Mouse (Mus musculus) forebrain, postnatal 0 days (tissue): ENCODE measurements around the gene Pan2. TPM values are rescaled to one million over a fixed set of nuclear protein-coding genes. Genes with fewer than 3 reads are reported as not detected.

ENCODE experiments used
- ATAC-seq: fragments of 200-750 bp; cut with Nextera tagmentation; 2 replicates; pipeline ENCODE4 v1.8.0; 2017; ENCODE audit warnings: mild to moderate bottlenecking, moderate library complexity
- DNase-seq: peaks from one replicate; pipeline ENCODE4 v3.0.0-alpha.2; 2015
- H3K27ac ChIP-seq: fragments of 300-500 bp; sonication (generic); 2 replicates; pipeline ENCODE4 v1.5.1; 2014; ENCODE audit warnings: low read depth, mild to moderate bottlenecking, antibody characterized with exemption, low read length, moderate library complexity, mixed read lengths
- H3K27me3 ChIP-seq: fragments of 300-500 bp; sonication (generic); 2 replicates; pipeline ENCODE4 v1.6.1; 2014; ENCODE audit warnings: mild to moderate bottlenecking, low read length, mixed read lengths; ENCODE audit not compliant: insufficient read depth
- H3K36me3 ChIP-seq: fragments of 300-500 bp; sonication (generic); 2 replicates; pipeline ENCODE4 v1.6.1; 2014; ENCODE audit warnings: mild to moderate bottlenecking, moderate library complexity; ENCODE audit not compliant: insufficient read depth
- H3K4me1 ChIP-seq: fragments of 300-500 bp; sonication (generic); 2 replicates; pipeline ENCODE4 v1.6.1; 2014; ENCODE audit warnings: antibody characterized with exemption; ENCODE audit not compliant: insufficient read depth
- H3K4me2 ChIP-seq: fragments of 300-500 bp; sonication (generic); 2 replicates; pipeline ENCODE4 v1.6.1; 2014; ENCODE audit warnings: low read depth, mild to moderate bottlenecking, moderate library complexity
- H3K4me3 ChIP-seq: fragments of 300-500 bp; sonication (generic); 2 replicates; pipeline ENCODE4 v1.5.1; 2014; ENCODE audit warnings: low read depth, low read length, mixed read lengths
- H3K9ac ChIP-seq: fragments of 300-500 bp; sonication (generic); 2 replicates; pipeline ENCODE4 v1.6.1; 2014; ENCODE audit warnings: mild to moderate bottlenecking
- H3K9me3 ChIP-seq: fragments of 300-500 bp; sonication (generic); 2 replicates; pipeline ENCODE4 v1.6.1; 2016; ENCODE audit warnings: low read length
- CTCF ChIP-seq: sonication (generic); IDR thresholded peaks from 2 replicates; pipeline ENCODE4 v1.5.1; 2016; ENCODE audit warnings: antibody characterized with exemption, control low read depth, low read depth
- WGBS: fragments of 180-500 bp; shearing (Covaris S2); extraction: QIAGEN DNeasy Blood & Tissue Kit; methylation state at CpG from one replicate; pipeline ENCODE4 v1.1.7; 2014; 5-methylcytosine and 5-hydroxymethylcytosine counted together
- polyA plus RNA-seq: library from polyadenylated mRNA; unstranded; fragments of >200 nt; fragmentation: Nextera tagmentation; extraction: Ambion mirVana; gene quantifications from 2 replicates; pipeline ENCODE4 v1.2.1, GENCODE M21; 2015
- total RNA-seq: library from RNA; depleted of rRNA; stranded (reverse); fragments of >200 nt; gene quantifications from 2 replicates; pipeline ENCODE4 v1.2.3, GENCODE M21; 2014; rRNA removed

The Pan2 gene
- total and polyA plus RNA-seq, 2 experiments from 2014 or later: 11.9 to 20.0 TPM

- Histone ChIP-seq H3K4me3 (peak overlapping the region; percentile 61), H3K27ac (peak overlapping the region; percentile 98), H3K4me2 (peak overlapping the region; percentile 93), H3K27me3 (no peaks in the 10 kb centered on the region), H3K9ac (peak overlapping the region; percentile 74), H3K36me3 (peaks cover 5% of the 10 kb centered on the region), H3K9me3 (no peaks in the 10 kb centered on the region), H3K4me1 (peaks cover 6% of the 10 kb centered on the region)
- ATAC-seq (no peak; the same call in 1 of the 2 replicates), DNase-seq (no peak)
- TF ChIP-seq CTCF: no peak
- 2% methylated on average over 9 of the region's 9 CpGs for whole genome bisulfite sequencing
Observed at GRCm38 (mm10) chr10:128369218-128369543, 66.0 kb downstream of the Pan2 start.

DNA sequence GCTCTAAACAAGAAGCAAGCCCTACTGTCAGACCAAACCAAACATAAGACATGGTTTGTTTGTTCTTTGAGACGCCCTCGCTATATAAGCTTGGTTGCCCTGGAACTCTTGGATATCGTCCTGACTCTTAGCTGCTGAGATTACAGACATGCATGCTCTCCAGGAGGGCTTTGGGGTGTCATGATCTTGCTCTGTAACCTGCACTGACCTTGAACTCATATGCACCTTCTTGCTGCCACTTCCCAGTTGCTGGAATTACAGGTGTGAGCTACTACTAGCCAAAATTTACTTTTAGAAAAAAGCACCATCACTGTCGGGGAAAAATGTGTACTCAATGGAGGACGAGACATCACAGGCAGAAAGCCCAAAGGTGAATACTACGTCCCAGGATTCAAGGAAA lies 66.5 kb downstream of the Pan2 start:
- peak overlapping the region; percentile 93 for H3K4me2 ChIP-seq
- H3K36me3 ChIP-seq: peaks cover under 1% of the 10 kb centered on the region; the same call in 1 of the 2 replicates
- H3K27ac ChIP-seq: peak overlapping the region; percentile 98
- 78% methylated on average over 6 of the region's 6 CpGs for WGBS
- H3K4me1 ChIP-seq: peaks cover 6% of the 10 kb centered on the region
- no peaks in the 10 kb centered on the region for H3K9me3 ChIP-seq
- DNase-seq: no peak
- peak overlapping the region; percentile 61 for H3K4me3 ChIP-seq
- peak overlapping the region; percentile 74 for H3K9ac ChIP-seq
- no peak for ATAC-seq
- TF ChIP-seq CTCF: no peak
- no peaks in the 10 kb centered on the region for H3K27me3 ChIP-seq

DNA sequence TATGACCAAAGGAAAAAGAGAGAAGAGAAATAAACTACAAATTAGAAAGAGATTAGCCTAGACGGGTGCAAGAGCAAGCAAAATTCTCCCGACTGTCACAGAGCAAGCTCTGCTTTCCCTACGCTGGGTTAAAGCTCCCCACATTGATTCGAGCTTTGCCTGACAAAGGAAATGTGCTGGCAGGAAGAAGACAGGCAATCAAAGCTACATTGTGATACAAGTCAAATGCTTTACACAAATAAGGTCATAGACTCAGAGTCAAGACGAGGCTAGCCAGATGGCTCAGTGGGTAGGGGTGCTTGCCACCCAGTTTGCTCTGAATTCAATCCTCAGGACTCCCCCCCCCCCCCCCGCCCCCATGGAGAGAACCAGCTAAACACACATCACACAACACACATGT lies 66.9 kb downstream of the Pan2 start:
- H3K36me3 ChIP-seq: no peaks in the 10 kb centered on the region
- H3K27ac ChIP-seq: no peak overlapping the region
- H3K9ac ChIP-seq: no peak overlapping the region
- H3K9me3 ChIP-seq: no peaks in the 10 kb centered on the region
- 54% methylated on average over 5 of the region's 6 CpGs for WGBS
- H3K4me2 ChIP-seq: no peak overlapping the region
- DNase-seq (no peak), ATAC-seq (no peak)
- no peak for TF ChIP-seq CTCF
- H3K4me1 ChIP-seq: peaks cover 6% of the 10 kb centered on the region
- H3K27me3 ChIP-seq: no peaks in the 10 kb centered on the region
- H3K4me3 ChIP-seq: no peak overlapping the region

GRCm38 (mm10) chr10:128370601-128371000 lies 67.5 kb downstream of the Pan2 start:
- WGBS: 59% methylated on average over 4 of the region's 4 CpGs
- no peak for TF ChIP-seq CTCF
- Histone ChIP-seq H3K4me3 (no peak overlapping the region), H3K27me3 (no peaks in the 10 kb centered on the region), H3K27ac (no peak overlapping the region), H3K36me3 (no peaks in the 10 kb centered on the region), H3K4me2 (no peak overlapping the region), H3K9me3 (no peaks in the 10 kb centered on the region), H3K9ac (no peak overlapping the region), H3K4me1 (peaks cover 6% of the 10 kb centered on the region)
- no peak for ATAC-seq
- DNase-seq: no peak

Other genes starting within 250 kb of the Pan2 start
- 146 and 157 TPM in 2 replicates for gene Ptges3, start 244.4 kb upstream of the Pan2 start, total RNA-seq
- 439 and 454 TPM in 2 replicates for gene Ptges3, start 244.4 kb upstream of the Pan2 start, polyA plus RNA-seq
- 2,470 and 2,914 TPM in 2 replicates for gene Atp5b, start 220.1 kb upstream of the Pan2 start, total RNA-seq
- gene Atp5b, start 220.1 kb upstream of the Pan2 start, polyA plus RNA-seq: 2,164 and 2,181 TPM in 2 replicates
- gene Baz2a, start 211.8 kb upstream of the Pan2 start, total RNA-seq: 9.3 and 10.0 TPM in 2 replicates
- gene Baz2a, start 211.8 kb upstream of the Pan2 start, polyA plus RNA-seq: 3.8 and 7.0 TPM in 2 replicates
- gene Rbms2, start 123.0 kb upstream of the Pan2 start, total RNA-seq: 6.3 and 9.9 TPM in 2 replicates
- 4.7 and 5.6 TPM in 2 replicates for gene Rbms2, start 123.0 kb upstream of the Pan2 start, polyA plus RNA-seq
- 1.00 and 2.1 TPM in 2 replicates for gene Gls2, start 108.9 kb upstream of the Pan2 start, total RNA-seq
- gene Gls2, start 108.9 kb upstream of the Pan2 start, polyA plus RNA-seq: 1.1 and 1.2 TPM in 2 replicates
- 20.7 and 20.8 TPM in 2 replicates for gene Spryd4, start 91.5 kb upstream of the Pan2 start, total RNA-seq
- 19.6 and 22.7 TPM in 2 replicates for gene Spryd4, start 91.5 kb upstream of the Pan2 start, polyA plus RNA-seq
- 0.05 TPM in 1 of 2 replicates, not detected in the other for gene Mip, start 77.5 kb upstream of the Pan2 start, total RNA-seq
- gene Mip, start 77.5 kb upstream of the Pan2 start, polyA plus RNA-seq: not detected in 2 replicates
- gene Timeless, start 71.3 kb upstream of the Pan2 start, total RNA-seq: 9.3 and 11.7 TPM in 2 replicates
- 7.7 and 9.9 TPM in 2 replicates for gene Timeless, start 71.3 kb upstream of the Pan2 start, polyA plus RNA-seq
- gene Apon, start 49.2 kb upstream of the Pan2 start, total RNA-seq: not detected in 2 replicates
- not detected in 2 replicates for gene Apon, start 49.2 kb upstream of the Pan2 start, polyA plus RNA-seq
- gene Apof, start 34.7 kb upstream of the Pan2 start, total RNA-seq: 0.38 and 0.54 TPM in 2 replicates
- 0.12 and 0.26 TPM in 2 replicates for gene Apof, start 34.7 kb upstream of the Pan2 start, polyA plus RNA-seq
- 7.2 and 8.1 TPM in 2 replicates for gene Stat2, start 32.8 kb upstream of the Pan2 start, total RNA-seq
- gene Stat2, start 32.8 kb upstream of the Pan2 start, polyA plus RNA-seq: 6.8 and 10.3 TPM in 2 replicates
- gene Il23a, start 4.6 kb upstream of the Pan2 start, total RNA-seq: 0.31 TPM in 1 of 2 replicates, not detected in the other
- gene Il23a, start 4.6 kb upstream of the Pan2 start, polyA plus RNA-seq: not detected in 2 replicates
- 50.1 and 57.5 TPM in 2 replicates for gene Cnpy2, start 19.1 kb downstream of the Pan2 start, total RNA-seq
- gene Cnpy2, start 19.1 kb downstream of the Pan2 start, polyA plus RNA-seq: 179 and 205 TPM in 2 replicates
- 205 and 250 TPM in 2 replicates for gene Cs, start 34.4 kb downstream of the Pan2 start, total RNA-seq
- gene Cs, start 34.4 kb downstream of the Pan2 start, polyA plus RNA-seq: 203 and 255 TPM in 2 replicates
- gene Coq10a, start 65.7 kb downstream of the Pan2 start, total RNA-seq: 34.0 and 41.6 TPM in 2 replicates
- 48.2 and 50.0 TPM in 2 replicates for gene Coq10a, start 65.7 kb downstream of the Pan2 start, polyA plus RNA-seq
- gene Ankrd52, start 73.8 kb downstream of the Pan2 start, total RNA-seq: 22.3 and 32.6 TPM in 2 replicates
- gene Ankrd52, start 73.8 kb downstream of the Pan2 start, polyA plus RNA-seq: 4.7 and 7.7 TPM in 2 replicates
- gene Slc39a5, start 97.9 kb downstream of the Pan2 start, total RNA-seq: 0.24 and 0.69 TPM in 2 replicates
- 0.10 and 0.42 TPM in 2 replicates for gene Slc39a5, start 97.9 kb downstream of the Pan2 start, polyA plus RNA-seq
- gene Nabp2, start 108.2 kb downstream of the Pan2 start, total RNA-seq: 82.2 and 90.1 TPM in 2 replicates
- 158 and 159 TPM in 2 replicates for gene Nabp2, start 108.2 kb downstream of the Pan2 start, polyA plus RNA-seq
- gene Rnf41, start 108.3 kb downstream of the Pan2 start, total RNA-seq: 118 and 129 TPM in 2 replicates
- 95.9 and 108 TPM in 2 replicates for gene Rnf41, start 108.3 kb downstream of the Pan2 start, polyA plus RNA-seq
- gene Smarcc2, start 155.9 kb downstream of the Pan2 start, total RNA-seq: 197 and 223 TPM in 2 replicates
- 117 and 134 TPM in 2 replicates for gene Smarcc2, start 155.9 kb downstream of the Pan2 start, polyA plus RNA-seq
- 694 and 855 TPM in 2 replicates for gene Myl6, start 190.8 kb downstream of the Pan2 start, total RNA-seq
- gene Myl6, start 190.8 kb downstream of the Pan2 start, polyA plus RNA-seq: 844 and 972 TPM in 2 replicates
- gene Myl6b, start 195.3 kb downstream of the Pan2 start, total RNA-seq: 23.7 and 31.4 TPM in 2 replicates
- 4.5 and 4.8 TPM in 2 replicates for gene Myl6b, start 195.3 kb downstream of the Pan2 start, polyA plus RNA-seq
- 9.9 and 14.8 TPM in 2 replicates for gene Esyt1, start 222.5 kb downstream of the Pan2 start, total RNA-seq
- 4.4 and 5.3 TPM in 2 replicates for gene Esyt1, start 222.5 kb downstream of the Pan2 start, polyA plus RNA-seq
- 15.0 and 20.6 TPM in 2 replicates for gene Zc3h10, start 244.4 kb downstream of the Pan2 start, total RNA-seq
- 12.7 and 12.8 TPM in 2 replicates for gene Zc3h10, start 244.4 kb downstream of the Pan2 start, polyA plus RNA-seq
- gene Rpl41, start 246.0 kb downstream of the Pan2 start, total RNA-seq: 877 and 1,605 TPM in 2 replicates
- 2,439 and 3,234 TPM in 2 replicates for gene Rpl41, start 246.0 kb downstream of the Pan2 start, polyA plus RNA-seq